Mouse (Mus musculus) T-helper 17 cell (primary cell): ENCODE data around the gene Hmbs.

Experiments used
- in situ Hi-C, 2 experiments: fragments of 300-600 bp; cut with MboI, MseI; formaldehyde crosslinking; loops; 1 replicate in 1 of 2; 2 replicates in 1 of 2; pipeline ENCODE4 v1.15.1; 2025; ENCODE audit warnings: high pct_unique_total_duplicates in 2 of 2

Hmbs gene

DNA sequence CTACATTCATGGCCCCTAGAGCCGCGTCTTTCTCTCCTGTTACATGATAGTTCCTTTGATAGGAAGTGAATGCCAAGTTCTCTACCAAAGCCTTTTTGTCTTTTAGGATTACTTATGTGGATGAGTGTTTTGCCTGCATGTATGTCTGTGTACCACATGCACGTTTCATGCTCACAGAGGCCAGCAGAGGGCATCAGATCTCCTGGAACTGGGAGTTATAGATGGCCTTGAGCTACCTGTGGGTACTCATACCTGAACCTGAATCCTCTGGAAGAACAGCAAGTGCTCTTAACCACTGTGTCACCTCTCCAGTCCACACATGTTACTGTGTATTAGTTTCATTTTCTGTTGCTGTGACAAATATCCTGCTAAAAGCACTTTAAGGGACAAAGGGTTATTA is 51.5 kb downstream of the Hmbs start:
- in situ Hi-C loops, result no loop called here

DNA sequence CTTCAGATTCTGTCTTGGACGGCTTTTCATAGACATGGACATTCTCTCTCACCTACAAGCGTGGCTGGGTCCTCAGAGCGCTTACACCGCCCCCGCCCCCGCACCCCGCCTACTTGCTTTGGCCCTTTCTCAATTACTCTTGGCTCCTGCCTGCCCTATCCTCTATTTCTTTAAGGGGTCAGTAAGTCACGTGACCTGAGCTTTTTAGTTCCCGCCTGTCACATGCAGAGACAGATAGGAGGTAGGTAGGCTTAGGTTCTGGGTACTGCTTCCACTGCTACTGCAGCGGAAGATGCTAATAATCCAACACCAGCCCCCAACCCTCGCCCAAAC is 55.1 kb downstream of the Hmbs start:
- in situ Hi-C loops, result no loop called here

DNA sequence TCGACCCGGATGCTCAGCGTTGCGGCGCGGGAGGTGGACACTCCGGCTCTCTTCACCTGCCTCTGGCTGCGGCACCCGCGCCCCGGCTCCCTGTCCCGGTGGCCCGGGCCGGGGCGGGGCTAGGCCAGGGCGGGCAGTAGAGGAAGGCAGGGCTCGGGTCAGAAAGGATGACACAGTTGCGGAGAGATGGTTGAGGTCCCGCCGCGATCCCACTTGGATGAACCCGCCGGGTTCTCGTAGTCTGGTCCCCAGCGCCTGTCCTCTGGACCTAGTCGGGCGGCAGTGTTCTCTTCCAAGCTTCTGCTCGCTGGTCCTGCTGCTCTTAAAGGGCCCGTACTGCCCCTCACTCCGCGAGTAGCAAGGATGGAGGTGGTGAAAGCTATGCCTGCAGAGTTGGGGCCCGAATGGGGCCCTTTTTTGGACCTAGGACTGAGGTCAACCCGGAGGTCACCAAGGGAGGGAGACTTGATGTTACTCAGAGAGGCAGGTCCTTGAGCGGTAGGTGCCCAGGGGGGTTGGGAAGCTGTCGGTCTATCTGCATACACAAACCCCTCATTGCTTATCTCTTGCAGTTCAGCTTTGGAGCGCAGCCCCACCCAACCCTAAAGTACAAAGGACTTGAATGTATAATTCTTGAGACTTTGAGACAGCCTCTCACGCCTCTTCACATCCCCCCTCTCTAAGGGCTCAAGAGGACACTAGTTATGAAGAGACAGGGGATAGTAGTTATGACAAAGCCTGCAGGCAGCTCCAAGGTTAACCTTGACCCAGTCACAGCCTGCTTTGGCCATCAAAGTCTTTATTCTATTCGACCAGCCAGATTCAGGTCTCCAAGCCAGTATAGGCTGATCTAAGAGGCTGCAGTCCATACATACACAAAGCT is 55.7 kb downstream of the Hmbs start, which contains the start of gene Abcg4:
TSS of gene Abcg4 (minus strand) at position 540 of the 883 bp plus-strand sequence.
- in situ Hi-C loops, result no loop called here

- in situ Hi-C loops, result no loop called here
Measured at GRCm38 (mm10) chr9:44287401-44288075, 56.5 kb downstream of the Hmbs start.

DNA sequence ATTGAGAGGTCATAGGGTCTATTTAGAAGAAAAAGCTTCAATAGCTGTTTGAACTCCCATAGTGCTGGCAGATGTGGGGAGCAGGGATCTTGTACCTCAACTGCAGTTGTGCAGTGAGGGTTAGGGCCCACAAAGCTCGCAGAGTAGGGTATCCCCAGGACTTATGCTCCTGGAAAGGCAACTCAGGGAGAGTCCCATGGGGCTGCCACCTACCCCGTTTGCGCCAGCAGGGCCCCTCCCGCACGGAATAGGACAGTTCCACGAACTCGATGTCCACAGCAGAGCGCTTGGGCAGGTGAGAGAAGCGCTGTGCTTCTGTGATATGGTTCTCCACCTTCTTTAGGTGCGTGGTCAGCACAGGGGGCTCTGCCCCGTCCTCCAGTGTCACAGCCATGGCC is 57.0 kb downstream of the Hmbs start:
- in situ Hi-C loops, result no loop called here
